Mouse (Mus musculus) liver, embryonic 11.5 days (tissue): ENCODE measurements around the gene Med7. TPM values are rescaled to one million over a fixed set of nuclear protein-coding genes. Genes with fewer than 3 reads are reported as not detected.

ENCODE experiments used
- ATAC-seq: fragments of 200-750 bp; cut with Nextera tagmentation; replicated peaks from 2 replicates; pipeline ENCODE4 v1.8.0; 2017; ENCODE audit warnings: moderate number of reproducible peaks, mild to moderate bottlenecking, moderate TSS enrichment, moderate library complexity; ENCODE audit not compliant: low FRiP score
- DNase-seq: peaks from one replicate; pipeline ENCODE4 v3.0.0-alpha.2; 2017; ENCODE audit warnings: low spot score
- H3K27ac ChIP-seq: fragments of 300-500 bp; sonication (generic); 2 replicates; pipeline ENCODE4 v1.5.1; 2014; ENCODE audit warnings: mild to moderate bottlenecking, low read depth, low read length, control low read depth
- H3K27me3 ChIP-seq: fragments of 300-500 bp; sonication (generic); replicated peaks from 2 replicates; pipeline ENCODE4 v1.6.1; 2014; ENCODE audit warnings: low read length, mixed read lengths; ENCODE audit not compliant: control insufficient read depth, insufficient read depth
- H3K36me3 ChIP-seq: fragments of 300-500 bp; sonication (generic); 2 replicates; pipeline ENCODE4 v1.6.1; 2014; ENCODE audit warnings: mild to moderate bottlenecking, low read length, moderate library complexity, mixed read lengths; ENCODE audit not compliant: control insufficient read depth, insufficient read depth
- H3K4me1 ChIP-seq: fragments of 300-500 bp; sonication (generic); replicated peaks from 2 replicates; pipeline ENCODE4 v1.6.1; 2014; ENCODE audit warnings: low read length, mixed read lengths; ENCODE audit not compliant: control insufficient read depth, insufficient read depth
- H3K4me2 ChIP-seq: fragments of 300-500 bp; sonication (generic); 2 replicates; pipeline ENCODE4 v1.6.1; 2014; ENCODE audit warnings: mild to moderate bottlenecking, control low read depth, moderate library complexity
- H3K4me3 ChIP-seq: fragments of 300-500 bp; sonication (generic); 2 replicates; pipeline ENCODE4 v1.5.1; 2014; ENCODE audit warnings: low read depth, low read length, control low read depth
- H3K9ac ChIP-seq: fragments of 300-500 bp; sonication (generic); 2 replicates; pipeline ENCODE4 v1.6.1; 2014; ENCODE audit warnings: low read depth, low read length, control low read depth
- H3K9me3 ChIP-seq: fragments of 300-500 bp; sonication (generic); 2 replicates; pipeline ENCODE4 v1.6.1; 2016; ENCODE audit warnings: low read length, inconsistent platforms, mixed read lengths; ENCODE audit not compliant: control insufficient read depth
- WGBS: fragments of 180-500 bp; shearing (Covaris S2); extraction: QIAGEN DNeasy Blood & Tissue Kit; methylation state at CpG from one replicate; pipeline ENCODE4 v1.1.7; 2014; 5-methylcytosine and 5-hydroxymethylcytosine counted together
- polyA plus RNA-seq: library from polyadenylated mRNA; unstranded; fragments of >200 nt; fragmentation: Nextera tagmentation; extraction: Ambion mirVana; gene quantifications from 2 replicates; pipeline ENCODE4 v1.2.1, GENCODE M21; 2014

Gene Med7
- polyA plus RNA-seq, 1 experiment from 2014 or later, result 89.0 TPM

DNA sequence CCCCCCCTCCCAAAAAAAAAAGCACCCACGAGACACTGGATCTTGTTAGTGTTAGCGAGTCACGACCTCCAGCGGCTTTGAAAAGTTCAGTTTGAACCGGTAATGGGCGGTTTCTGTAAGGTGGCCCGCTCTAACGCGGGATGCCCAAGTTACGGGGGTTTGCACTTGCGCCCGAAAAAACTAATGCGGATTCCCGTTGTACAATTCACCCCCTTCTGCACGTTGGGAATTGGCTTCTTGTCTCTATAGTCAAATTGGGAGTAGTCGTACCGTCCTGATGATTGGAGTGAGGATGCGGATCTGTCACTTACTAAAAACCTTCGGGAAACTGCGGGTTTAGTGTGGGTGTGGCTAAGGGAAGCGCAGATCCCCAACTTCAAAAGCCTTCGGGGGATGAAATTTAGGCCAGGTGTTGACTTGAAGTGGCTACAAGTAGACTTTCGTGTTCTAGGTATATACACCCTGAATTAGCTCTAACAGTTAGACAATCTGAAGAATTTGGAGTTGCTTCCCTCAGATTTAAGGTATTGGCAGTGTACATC lies 805 bp downstream of the Med7 start:
- peak overlapping the region; percentile 97 for H3K27ac ChIP-seq
- WGBS, result 1% methylated on average over 23 of the region's 23 CpGs
- H3K4me3 ChIP-seq, result peak overlapping the region; percentile 96
- ATAC-seq (peak; percentile 13; the same call in 1 of the 2 replicates), DNase-seq (no peak)
- H3K9me3 ChIP-seq, result no peaks in the 10 kb centered on the region
- H3K27me3 ChIP-seq, result no peaks in the 10 kb centered on the region
- peak overlapping the region; percentile 86 for H3K4me2 ChIP-seq
- peaks cover 6% of the 10 kb centered on the region; the same call in 1 of the 2 replicates for H3K36me3 ChIP-seq
- H3K9ac ChIP-seq, result peak overlapping the region; percentile 99
- H3K4me1 ChIP-seq, result peaks cover 15% of the 10 kb centered on the region

DNA sequence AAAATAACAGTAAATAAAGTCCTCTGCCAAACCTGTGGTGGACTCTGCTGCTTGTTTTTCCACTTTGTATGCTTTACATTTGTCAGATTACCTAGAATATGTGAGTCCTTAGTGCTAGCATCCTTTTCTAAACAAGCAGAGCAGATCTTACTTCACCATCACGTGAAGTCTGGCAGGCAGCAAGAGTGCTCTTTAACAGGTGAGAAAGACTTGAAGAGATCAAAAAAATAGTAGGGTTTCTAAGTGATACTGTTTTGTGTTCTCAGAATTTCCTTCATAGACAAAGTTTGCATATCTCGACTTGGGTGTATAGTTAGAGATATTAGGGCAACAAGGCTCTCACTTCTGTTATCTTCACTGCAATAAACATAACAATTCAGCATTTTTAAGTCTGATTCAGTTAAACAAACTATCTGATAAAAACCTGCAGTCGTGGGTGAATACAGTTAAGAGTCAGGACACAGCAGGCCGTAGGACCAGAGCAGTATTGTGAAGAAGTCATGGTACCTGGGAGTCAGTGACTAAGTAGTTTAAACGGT lies 2.3 kb downstream of the Med7 start:
- ATAC-seq, result 0 out of 2 replicates have a peak, but pooled peaks have one; percentile 10
- Histone ChIP-seq H3K4me1 (peaks cover 15% of the 10 kb centered on the region), H3K4me3 (0 out of 2 replicates have a peak overlapping the region, but pooled peaks have one; percentile 12), H3K9ac (no peak overlapping the region; the same call in 1 of the 2 replicates), H3K36me3 (peaks cover 6% of the 10 kb centered on the region; the same call in 1 of the 2 replicates), H3K4me2 (peak overlapping the region; percentile 86), H3K27me3 (no peaks in the 10 kb centered on the region), H3K9me3 (no peaks in the 10 kb centered on the region), H3K27ac (peak overlapping the region; percentile 57; the same call in 1 of the 2 replicates)
- DNase-seq, result no peak
- 61% methylated on average over 5 of the region's 5 CpGs for WGBS

DNA sequence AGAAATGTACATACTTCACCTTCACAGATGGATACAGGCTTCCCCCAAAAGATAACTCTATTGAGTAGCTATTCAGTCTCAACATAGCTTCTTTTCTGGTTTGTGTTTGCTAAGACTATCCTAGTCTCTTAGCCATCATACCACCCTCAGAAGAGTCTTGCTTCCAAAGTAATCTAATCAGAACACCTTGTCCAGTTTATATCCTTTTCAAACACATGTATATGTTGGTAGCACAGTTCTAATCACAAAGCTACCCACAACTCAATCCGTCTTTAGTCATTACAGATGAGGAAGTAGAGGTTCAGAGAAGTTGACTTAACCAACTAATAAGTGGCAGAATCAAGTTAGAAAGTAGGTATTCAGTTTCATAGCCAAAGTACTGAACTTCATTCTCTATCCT lies 5.0 kb downstream of the Med7 start:
- no peaks in the 10 kb centered on the region for H3K9me3 ChIP-seq
- peaks cover 8% of the 10 kb centered on the region for H3K4me1 ChIP-seq
- DNase-seq (no peak), ATAC-seq (peak; percentile 55)
- 47% methylated on average over 1 of the region's 1 CpGs for WGBS
- no peak overlapping the region for H3K9ac ChIP-seq
- H3K27ac ChIP-seq, result no peak overlapping the region
- H3K4me3 ChIP-seq, result no peak overlapping the region
- H3K27me3 ChIP-seq, result no peaks in the 10 kb centered on the region
- H3K4me2 ChIP-seq, result no peak overlapping the region
- peaks cover 6% of the 10 kb centered on the region; the same call in 1 of the 2 replicates for H3K36me3 ChIP-seq

DNA sequence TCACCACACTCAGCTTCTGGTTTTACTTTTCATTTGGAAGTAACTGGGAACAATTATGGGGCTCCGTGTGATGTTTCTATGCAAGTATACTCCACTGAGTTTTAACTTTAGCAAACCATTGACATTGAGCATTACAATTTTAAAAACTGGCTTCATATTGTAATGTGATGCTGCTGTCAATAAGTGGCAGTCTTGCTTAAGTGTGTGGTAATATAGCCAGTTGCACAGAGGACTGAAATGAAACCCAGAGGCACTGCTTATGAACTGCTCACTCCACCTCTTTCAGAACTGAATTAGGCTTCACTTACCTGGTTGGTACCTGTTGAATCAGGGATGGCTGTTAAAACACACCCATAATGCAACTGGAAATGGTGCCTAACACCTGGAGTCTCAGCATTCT lies 6.4 kb downstream of the Med7 start:
- Histone ChIP-seq H3K4me3 (no peak overlapping the region), H3K4me1 (peaks cover 8% of the 10 kb centered on the region)
- no peak for ATAC-seq

DNA sequence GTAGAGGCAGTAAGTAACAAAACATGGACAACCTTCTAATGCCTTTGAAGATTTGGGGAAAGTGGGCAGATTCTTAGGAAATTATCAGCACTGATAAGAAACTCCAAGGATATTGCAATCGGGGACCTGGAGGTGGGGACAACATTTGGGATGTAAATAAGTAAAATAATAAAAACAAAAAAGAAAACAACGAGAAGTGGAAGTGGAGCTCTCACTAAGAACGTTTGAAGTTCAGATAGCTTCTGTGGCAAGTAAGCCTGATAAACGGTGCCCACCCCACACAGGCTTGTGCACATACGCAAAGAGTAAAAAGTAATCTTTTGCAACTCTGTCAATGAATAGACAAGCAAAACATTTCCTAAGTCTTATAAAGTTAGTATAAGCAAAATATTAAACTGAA lies 7.3 kb downstream of the Med7 start:
- H3K4me3 ChIP-seq, result no peak overlapping the region
- no peak overlapping the region for H3K27ac ChIP-seq
- no peaks in the 10 kb centered on the region for H3K9me3 ChIP-seq
- no peak overlapping the region for H3K4me2 ChIP-seq
- no peak overlapping the region for H3K9ac ChIP-seq
- peaks cover 6% of the 10 kb centered on the region; the same call in 1 of the 2 replicates for H3K36me3 ChIP-seq
- H3K4me1 ChIP-seq, result peaks cover 3% of the 10 kb centered on the region
- 80% methylated on average over 5 of the region's 5 CpGs for WGBS
- ATAC-seq (no peak), DNase-seq (no peak)
- no peaks in the 10 kb centered on the region for H3K27me3 ChIP-seq

More for the DNA sequence above, 6.4 kb downstream of the Med7 start:
- Histone ChIP-seq H3K4me2 (no peak overlapping the region), H3K27me3 (no peaks in the 10 kb centered on the region), H3K27ac (no peak overlapping the region), H3K9me3 (no peaks in the 10 kb centered on the region), H3K36me3 (peaks cover 6% of the 10 kb centered on the region; the same call in 1 of the 2 replicates), H3K9ac (no peak overlapping the region)
- DNase-seq, result no peak
- WGBS, result 83% methylated on average over 1 of the region's 1 CpGs

DNA sequence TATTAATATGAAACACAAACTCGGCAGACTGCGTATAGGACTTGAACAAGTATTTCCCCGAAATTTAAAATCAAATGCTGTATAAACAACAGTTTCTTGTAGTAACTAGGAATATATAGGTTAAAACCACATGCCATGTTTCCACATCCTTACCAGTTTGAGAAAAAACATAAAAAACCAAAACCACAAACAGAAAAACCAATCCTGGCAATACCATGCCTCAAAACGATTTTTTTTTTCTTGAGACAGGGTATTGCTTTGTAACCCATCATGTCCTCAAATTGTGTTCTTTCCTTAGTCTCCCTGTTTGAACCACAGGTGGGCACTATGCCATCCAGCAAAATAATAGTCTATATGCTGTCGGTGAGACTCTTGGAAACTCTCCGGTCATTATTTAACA lies 9.4 kb downstream of the Med7 start:
- ATAC-seq, result no peak
- WGBS, result 86% methylated on average over 6 of the region's 6 CpGs

DNA sequence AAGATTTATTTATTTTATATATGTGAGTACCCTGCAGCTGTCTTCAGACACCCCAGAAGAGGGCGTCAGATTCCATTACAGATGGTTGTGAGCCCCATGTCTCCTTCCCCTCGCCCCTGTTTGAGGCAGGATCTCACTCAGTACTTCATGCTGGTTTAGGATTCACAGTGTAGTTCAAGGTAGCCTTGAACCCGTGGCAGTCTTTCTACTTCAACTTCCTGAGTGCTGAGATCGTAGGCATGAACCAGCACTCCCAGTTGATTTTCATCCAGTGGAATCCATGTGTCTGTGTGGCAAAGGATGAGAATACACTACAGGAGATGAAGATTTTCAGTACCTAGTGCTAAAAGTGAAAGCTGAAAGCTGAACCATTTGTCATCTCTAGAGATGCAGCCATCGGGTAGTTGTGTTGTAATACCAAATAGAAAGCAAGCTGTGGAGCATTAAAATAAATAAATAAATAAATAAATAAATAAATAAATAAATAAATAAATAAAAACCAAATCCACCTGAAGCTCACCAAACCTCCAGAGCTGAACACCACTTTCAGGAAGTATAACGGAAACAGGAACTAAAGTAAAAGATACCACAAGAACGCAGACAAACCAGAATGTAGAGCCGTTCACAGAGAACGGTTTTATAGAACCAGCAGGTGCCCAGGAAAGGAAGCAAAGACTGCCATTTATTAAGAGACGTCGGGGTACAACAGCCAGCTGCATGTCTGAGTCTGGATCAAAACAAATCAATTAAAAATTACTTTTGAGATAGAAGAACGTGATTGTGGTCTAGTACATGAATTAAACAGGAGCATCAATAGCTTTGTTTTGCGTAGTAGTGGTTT lies 11.1 kb downstream of the Med7 start:
- no peak for DNase-seq

More for the DNA sequence above, 9.4 kb downstream of the Med7 start:
- Histone ChIP-seq H3K27ac (no peak overlapping the region), H3K9ac (no peak overlapping the region), H3K4me2 (no peak overlapping the region), H3K4me1 (0 out of 2 replicates have a peak, but pooled peaks cover 3% of the 10 kb centered on the region), H3K27me3 (no peaks in the 10 kb centered on the region), H3K9me3 (no peaks in the 10 kb centered on the region), H3K4me3 (no peak overlapping the region), H3K36me3 (peaks cover 2% of the 10 kb centered on the region; the same call in 1 of the 2 replicates)
- DNase-seq, result no peak

DNA sequence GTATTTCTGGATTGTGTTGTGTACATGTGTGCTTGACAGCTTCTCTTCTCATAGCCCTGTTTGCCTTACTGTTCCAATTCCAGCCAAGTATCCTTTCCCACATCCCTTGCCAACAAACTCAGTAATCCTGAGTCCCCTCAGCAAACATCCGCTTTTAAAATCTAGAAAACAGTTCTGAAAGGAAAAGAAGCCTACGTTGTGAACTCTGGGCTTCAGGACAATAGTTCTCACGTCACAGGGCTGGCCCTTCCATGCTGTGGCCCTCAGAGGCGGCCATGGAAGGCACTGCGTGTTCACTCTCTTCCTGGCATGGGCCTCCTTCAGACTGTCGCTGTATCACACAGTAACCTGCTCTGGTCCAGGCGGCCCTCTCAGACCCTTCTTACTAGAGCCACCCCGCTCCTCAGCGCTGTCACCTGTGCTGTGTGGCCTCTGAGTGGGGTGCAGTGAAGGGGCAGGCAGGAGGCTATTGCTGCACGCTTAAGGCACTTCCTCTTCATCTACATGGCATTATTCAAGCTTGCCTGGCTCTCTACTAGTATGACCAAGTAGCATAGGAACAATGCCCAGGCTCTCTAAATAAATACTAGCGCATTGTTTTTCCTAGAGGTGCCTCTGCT lies 12.8 kb downstream of the Med7 start:
- no peaks in the 10 kb centered on the region for H3K9me3 ChIP-seq
- WGBS, result 80% methylated on average over 11 of the region's 11 CpGs
- no peak overlapping the region for H3K27ac ChIP-seq
- H3K27me3 ChIP-seq, result no peaks in the 10 kb centered on the region
- H3K9ac ChIP-seq, result no peak overlapping the region
- no peaks in the 10 kb centered on the region for H3K36me3 ChIP-seq
- no peak overlapping the region for H3K4me3 ChIP-seq
- no peaks in the 10 kb centered on the region for H3K4me1 ChIP-seq
- ATAC-seq, result no peak
- H3K4me2 ChIP-seq, result no peak overlapping the region
- DNase-seq, result no peak

More for the DNA sequence above, 11.1 kb downstream of the Med7 start:
- H3K27ac ChIP-seq, result no peak overlapping the region
- no peak for ATAC-seq
- no peaks in the 10 kb centered on the region for H3K36me3 ChIP-seq
- H3K4me1 ChIP-seq, result no peaks in the 10 kb centered on the region
- no peak overlapping the region for H3K4me3 ChIP-seq
- no peaks in the 10 kb centered on the region for H3K27me3 ChIP-seq
- H3K9ac ChIP-seq, result no peak overlapping the region
- no peaks in the 10 kb centered on the region for H3K9me3 ChIP-seq
- WGBS, result 52% methylated on average over 13 of the region's 13 CpGs
- 0 out of 2 replicates have a peak overlapping the region, but pooled peaks have one; percentile 3 for H3K4me2 ChIP-seq
